Mouse (Mus musculus) brain, embryonic 14.5 days (tissue): ENCODE data around the gene Pgap1.

Experiments used
- CTCF ChIP-seq: fragments of 200-500 bp; IDR thresholded peaks from 2 replicates; pipeline ENCODE4 v1.5.1; 2012; ENCODE audit warnings: inconsistent platforms, mild to moderate bottlenecking, moderate library complexity, borderline replicate concordance; ENCODE audit not compliant: insufficient read depth, insufficient read length; ENCODE audit errors: extremely low read depth
- POLR2A ChIP-seq: fragments of 200-500 bp; IDR thresholded peaks from 2 replicates; pipeline ENCODE4 v1.6.1; 2012; ENCODE audit warnings: mild to moderate bottlenecking, inconsistent platforms, borderline replicate concordance; ENCODE audit not compliant: poor library complexity, insufficient read depth, insufficient read length, severe bottlenecking; ENCODE audit errors: extremely low read depth

- TF ChIP-seq CTCF (no peak), POLR2A (no peak)
Measured at GRCm38 (mm10) chr1:54563923-54564322, 6.4 kb upstream of the Pgap1 start.
